Mouse (Mus musculus) left cerebral cortex, postnatal 14 days (tissue): Measurements from ENCODE around the gene Pacrg. TPM values are rescaled to one million over a fixed set of nuclear protein-coding genes. Genes with fewer than 3 reads are reported as not detected.

Experiments used
- DNase-seq, 2 experiments: peaks; one replicate each; pipeline ENCODE4 v3.0.0; 2021 to 2022; ENCODE audit warnings: low spot score in 2 of 2, mixed read lengths in 1 of 2
- intact Hi-C: fragments of 180-260 bp; cut with DNase I; formaldehyde crosslinking; loops from one replicate; pipeline ENCODE4 v1.15.1; 2025
- total RNA-seq, 2 experiments: library from RNA; stranded (reverse); gene quantifications; 2 replicates each; pipeline ENCODE4 v1.2.3; 2021

Pacrg gene
- total RNA-seq, 2 experiments from 2014 or later, result 12.7 to 16.8 TPM

GRCm38 (mm10) chr17:10569270-10569669 is 270.8 kb downstream of the Pacrg start:
- intact Hi-C loops, result no loop called here

GRCm38 (mm10) chr17:10567411-10567810 is 272.7 kb downstream of the Pacrg start:
- intact Hi-C loops, result no loop called here
- no peak for DNase-seq

More at GRCm38 (mm10) chr17:10569270-10569669, 270.8 kb downstream of the Pacrg start:
- DNase-seq, result no peak

GRCm38 (mm10) chr17:10564191-10564590 is 275.9 kb downstream of the Pacrg start:
- intact Hi-C loops, result no loop called here
- DNase-seq, result no peak

- intact Hi-C loops, result no loop called here
- DNase-seq, result no peak
Observed at GRCm38 (mm10) chr17:10562871-10563270, 277.2 kb downstream of the Pacrg start.

DNA sequence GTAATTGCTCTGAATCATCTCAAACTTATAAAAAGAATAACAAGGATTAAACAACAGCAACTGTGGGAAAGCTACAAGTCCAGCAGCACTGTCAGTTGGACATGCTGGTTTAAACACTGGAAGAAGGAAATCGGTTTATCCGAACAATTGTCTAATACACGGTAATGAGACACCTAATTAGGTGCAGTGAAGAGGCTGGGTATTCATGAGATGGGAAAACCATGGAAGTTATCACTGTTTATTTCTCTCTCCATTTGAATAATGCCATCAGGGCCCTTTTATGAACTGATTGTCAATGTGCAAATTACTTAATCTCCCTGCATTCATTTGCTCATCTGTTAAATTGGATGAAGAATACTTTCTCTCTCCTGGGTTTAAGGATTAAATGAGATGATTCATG is 280.1 kb downstream of the Pacrg start:
- no peak for DNase-seq
- intact Hi-C loops, result no loop called here

GRCm38 (mm10) chr17:10558671-10559070 is 281.4 kb downstream of the Pacrg start:
- intact Hi-C loops, result no loop called here
- DNase-seq, result no peak

DNA sequence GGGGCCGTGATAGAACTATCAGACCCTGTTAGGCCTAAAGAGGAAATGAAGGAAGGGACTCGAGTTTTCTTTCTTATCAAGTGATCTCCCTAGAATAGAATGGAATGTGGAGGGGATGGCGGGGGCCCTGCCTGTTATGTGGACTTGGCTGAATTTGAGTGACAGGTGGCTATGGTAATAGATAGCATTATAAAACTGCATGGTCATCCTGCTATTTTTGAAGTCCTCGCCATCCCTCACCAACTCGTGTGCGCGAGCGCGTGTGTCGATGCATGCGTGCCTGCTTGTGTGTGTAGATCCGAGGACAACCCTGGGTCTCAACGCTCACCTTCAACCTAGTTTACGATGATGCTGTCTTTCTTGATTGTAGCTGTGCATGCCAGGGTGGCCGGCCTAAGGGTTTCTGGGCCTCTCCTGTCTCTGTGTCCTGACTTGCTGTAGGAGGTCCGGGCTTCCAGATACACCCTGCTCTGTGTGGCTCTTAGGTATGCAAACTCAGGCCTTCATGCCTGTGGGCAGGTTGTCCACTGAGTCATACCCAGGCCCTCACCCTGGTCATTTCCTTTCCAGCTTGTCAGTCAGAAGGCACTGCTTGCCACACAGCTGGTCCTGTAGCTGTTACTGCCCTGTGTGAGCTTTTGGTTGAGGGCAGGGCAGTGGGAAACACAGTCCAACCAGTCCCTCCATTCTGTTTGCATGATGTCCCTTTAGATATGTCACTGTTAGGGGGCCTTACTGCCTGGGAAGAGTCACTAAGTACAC is 287.6 kb downstream of the Pacrg start:
- no peak for DNase-seq
- intact Hi-C loops, result no loop called here

GRCm38 (mm10) chr17:10550781-10551520 is 289.2 kb downstream of the Pacrg start:
- DNase-seq, result peak in 1 of 2 experiments; percentile 9
- intact Hi-C loops, result no loop called here

DNA sequence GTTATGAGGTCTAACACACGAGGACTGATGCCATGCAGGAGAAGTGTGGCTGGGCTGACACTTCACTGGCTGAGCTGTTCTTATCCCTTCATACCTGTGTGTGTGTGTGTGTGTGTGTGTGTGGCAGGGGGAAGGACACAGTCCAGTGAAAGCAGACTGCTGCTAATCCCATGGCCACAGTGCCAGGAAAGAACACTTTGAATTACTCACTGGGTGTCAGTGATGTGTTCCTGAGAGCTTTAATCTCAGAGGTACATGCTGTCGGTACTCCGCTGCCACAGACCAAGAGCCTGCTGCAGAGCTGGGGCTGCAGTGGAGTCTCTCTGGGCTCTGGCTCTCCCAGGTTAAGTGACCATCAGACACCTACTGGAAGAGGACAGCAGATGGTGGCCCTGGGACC is 290.3 kb downstream of the Pacrg start:
- intact Hi-C loops, result no loop called here
- DNase-seq, result no peak

DNA sequence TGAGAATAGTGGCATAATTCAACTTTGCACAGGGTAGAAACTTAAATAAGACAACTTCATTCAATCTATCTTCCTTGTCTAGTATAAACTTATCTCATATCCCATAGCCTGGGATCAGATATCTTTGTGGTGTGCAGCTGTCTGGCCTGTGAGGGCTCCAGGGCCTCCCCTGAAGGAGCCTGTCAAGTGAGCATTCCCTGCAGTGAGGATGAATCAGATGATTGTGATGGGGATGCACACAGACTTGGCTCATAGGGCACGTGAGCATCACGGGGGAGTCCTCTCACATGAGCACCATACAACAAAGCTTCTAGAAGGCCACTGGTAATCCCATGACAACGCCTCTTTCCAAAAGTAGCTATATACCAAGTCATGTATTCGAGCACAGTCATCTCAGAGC is 291.1 kb downstream of the Pacrg start:
- DNase-seq, result no peak
- intact Hi-C loops, result no loop called here

GRCm38 (mm10) chr17:10540772-10541171 is 299.3 kb downstream of the Pacrg start:
- no peak for DNase-seq
- intact Hi-C loops, result no loop called here

DNA sequence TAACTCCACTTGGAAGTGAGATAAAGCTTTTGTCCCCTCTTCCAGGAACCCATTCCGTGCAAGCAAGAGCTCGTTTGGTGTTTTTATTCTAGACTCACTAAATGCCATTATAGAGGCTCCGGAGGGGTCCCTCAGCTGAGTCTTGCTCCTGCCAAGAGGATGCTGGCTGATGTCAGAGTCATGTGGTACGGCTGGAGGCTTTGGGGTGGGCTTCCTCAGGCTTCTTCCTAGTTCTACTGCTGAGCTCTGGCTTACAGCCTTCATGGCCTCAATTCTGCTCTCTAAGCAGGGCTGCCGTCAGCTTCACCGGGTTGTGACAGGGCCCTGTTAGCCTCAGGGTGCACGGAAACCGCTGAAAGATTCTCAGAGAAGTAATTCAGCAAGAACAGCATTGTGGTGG is 305.9 kb downstream of the Pacrg start:
- DNase-seq, result peak in 1 of 2 experiments; percentile 14
- intact Hi-C loops, result no loop called here

DNA sequence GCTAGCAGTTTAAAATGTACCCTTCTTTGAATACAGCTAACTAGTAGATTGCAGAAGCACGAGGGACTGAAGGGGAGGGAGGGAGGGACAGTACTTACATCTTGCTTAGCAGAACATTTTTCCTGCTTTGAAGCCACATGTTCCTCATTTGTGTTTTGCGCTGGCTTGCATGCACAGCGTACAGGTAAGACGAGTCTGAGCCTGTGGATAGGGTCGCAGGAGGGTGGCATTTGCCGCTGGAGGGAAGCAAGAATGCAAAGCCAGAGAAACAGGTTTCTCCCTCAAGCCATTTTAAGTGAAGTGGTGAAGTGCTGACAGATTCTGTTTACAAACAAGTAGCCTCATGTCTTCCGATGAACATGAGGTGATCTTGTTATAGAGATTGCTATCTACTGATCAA is 306.6 kb downstream of the Pacrg start:
- no peak for DNase-seq
- intact Hi-C loops, result no loop called here

GRCm38 (mm10) chr17:10531024-10531423 is 309.1 kb downstream of the Pacrg start:
- intact Hi-C loops, result no loop called here
- DNase-seq, result peak; percentile 16 to 24

DNA sequence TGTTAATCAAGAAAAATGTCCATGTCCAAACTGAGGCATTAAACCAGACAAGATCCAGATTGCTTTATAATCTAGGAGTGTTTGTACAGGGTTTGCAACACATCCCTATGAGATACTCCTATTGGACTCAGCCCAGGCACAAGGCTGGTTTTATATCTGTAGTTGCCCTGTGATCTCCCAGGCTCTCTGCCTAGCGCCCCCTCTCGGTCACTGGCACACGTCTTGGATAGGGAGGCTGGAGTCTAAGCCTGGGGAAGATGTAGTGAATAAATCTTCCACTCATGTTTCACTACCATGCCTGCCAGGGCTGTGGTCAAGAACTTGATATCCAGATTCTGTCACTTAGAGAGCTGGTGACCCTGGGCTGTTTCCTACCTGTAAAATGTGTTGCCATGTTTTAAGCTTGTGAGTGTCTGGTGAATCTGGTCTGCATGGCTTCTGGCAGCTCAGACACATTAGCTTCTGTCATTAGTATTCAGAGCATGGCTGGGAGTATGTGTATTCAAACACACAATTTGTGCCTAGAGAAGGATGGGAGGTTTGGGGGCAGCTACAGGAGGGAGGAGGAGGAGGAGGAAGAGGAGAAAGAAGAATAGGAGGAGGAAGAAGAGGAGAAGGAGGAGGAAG is 310.7 kb downstream of the Pacrg start:
- DNase-seq, result no peak
- intact Hi-C loops, result no loop called here

DNA sequence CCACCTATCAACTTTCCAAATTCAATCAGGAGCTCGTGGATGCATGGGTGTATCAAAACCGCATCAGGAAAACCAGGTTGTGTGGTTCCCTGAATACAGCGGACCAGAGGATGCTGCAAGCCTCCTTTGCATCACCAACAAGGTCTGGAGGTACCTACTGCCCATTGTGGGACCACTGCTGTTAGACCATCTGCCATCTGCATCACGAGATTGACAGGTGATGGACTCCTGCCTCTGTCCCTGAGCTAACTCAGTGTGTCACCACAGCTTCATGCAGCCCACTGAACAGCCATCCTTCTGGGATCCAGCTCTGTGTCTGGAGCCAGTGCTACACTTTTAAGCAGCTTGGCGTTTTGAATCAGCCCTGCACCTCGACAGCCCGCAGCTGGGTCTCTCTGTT is 318.8 kb downstream of the Pacrg start:
- intact Hi-C loops, result no loop called here
- no peak for DNase-seq

- no peak for DNase-seq
- intact Hi-C loops, result no loop called here
Observed at GRCm38 (mm10) chr17:10519506-10520155, 320.5 kb downstream of the Pacrg start.

DNA sequence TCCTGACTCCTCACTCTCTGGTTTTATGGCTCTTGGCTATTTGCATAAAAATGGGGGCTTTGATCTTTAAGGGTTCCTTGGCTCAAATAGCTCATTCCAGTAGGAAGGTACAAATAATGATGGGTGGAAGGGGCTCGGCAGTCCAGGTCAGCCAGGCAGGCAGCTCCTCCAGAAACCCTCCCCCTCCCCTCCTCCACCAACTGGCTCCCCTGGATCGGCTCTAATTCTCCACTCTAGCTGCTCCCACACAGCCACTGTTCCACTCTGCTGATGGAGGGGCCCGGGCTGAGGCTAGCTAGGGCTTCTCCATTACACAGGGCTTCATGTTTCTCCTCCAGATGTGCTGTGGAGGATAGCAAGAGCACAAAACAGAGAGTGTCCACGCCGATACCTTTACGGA is 325.3 kb downstream of the Pacrg start:
- intact Hi-C loops, result no loop called here
- DNase-seq, result no peak

DNA sequence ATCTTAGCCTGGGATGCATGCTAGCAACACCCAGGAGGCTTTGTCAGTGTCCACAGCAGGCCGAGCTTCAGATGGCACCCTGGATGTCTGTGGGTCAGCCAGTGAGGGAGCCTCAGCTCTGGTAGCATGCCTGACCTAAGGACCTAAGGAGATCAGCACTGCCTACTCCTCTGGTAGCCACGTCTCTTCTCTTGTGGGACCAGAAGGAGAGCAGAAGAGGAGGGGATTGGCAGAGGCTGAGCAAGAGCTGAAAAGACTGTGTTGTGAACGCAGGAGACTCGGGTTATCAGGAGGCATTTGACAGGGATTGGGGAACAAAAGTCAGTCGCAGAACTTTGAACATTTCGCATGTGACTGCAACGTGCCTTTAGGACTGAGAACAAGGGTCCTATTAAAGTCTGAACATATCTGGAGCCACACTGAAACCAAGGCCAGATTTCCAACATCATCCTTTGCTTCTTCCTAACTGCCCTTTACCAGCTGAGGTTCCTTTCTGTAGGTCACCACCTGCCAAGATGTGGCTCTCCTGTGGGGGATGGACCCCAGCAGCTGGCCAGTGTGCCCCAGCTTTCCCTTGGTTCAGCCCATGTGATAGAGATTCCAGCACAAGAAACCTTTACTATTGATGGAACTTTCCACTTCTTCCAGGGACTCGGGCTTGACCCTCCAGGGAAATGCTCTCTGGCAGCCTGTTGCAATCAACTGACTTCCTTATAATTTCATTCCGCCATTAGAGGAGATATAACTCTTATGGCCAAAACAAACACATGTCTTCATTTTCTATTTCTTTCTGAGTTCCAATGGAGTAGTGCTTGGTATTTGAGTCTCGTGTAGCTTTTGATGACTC is 329.0 kb downstream of the Pacrg start:
- intact Hi-C loops, result no loop called here
- no peak for DNase-seq
